Mouse (Mus musculus): ENCODE results near the gene Hs2st1. TPM values are rescaled to one million over a fixed set of nuclear protein-coding genes. Genes with fewer than 3 reads are reported as not detected.
A peak's percentile ranks its signal among the peaks of the same experiment; 100 is the strongest.

The Hs2st1 gene
- total RNA-seq, 2 experiments from 2014 or later, result 7.5 to 13.2 TPM

DNA sequence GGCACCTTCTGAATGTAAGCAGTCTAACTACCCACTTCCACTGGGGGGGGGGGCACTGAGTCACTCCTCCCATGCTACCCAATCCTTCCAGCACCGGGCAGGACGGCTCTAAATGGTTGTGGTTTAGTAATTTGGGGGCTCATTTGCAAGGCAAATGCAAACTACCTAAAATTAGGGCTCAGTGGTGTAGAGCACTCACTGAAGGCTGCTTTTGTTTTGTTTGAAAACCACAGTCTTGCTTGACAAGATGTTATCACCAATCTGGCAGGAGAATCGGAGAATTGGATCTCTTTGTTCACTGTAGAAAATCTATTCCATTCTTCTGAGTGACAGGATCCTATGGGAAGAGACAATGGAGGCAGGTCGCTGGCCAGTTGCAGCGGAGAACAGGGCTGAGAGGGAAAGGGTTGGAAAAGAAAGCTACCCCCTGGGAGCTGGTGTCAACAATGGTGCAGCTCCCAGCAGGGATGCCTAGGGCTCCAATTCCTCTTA is 158.9 kb downstream of the Hs2st1 start:
- no peak for ATAC-seq (replicated peaks; ENCODE audit: low FRiP score, poor library complexity, severe bottlenecking)

DNA sequence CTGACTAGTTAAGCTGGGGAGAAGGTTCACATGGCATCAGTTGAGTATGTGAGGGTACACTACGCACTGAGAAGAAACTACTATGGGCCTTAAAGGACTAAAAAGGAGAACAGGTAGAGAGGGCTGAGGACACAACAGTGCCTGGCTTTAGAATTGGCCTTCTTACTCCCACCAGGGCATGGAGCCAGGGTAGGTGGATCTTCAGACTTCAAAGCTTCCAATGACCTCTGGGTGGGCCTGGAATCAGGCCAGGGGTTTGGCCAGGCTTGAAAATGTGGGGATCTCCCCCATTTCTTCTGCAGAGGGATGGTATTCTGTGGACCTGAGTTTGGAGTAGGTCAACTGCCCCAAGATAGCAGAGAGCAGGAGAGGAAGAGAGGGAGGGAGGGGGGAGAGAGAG is 161.0 kb downstream of the Hs2st1 start:
- no peak for ATAC-seq (replicated peaks; ENCODE audit: low FRiP score, poor library complexity, severe bottlenecking)

DNA sequence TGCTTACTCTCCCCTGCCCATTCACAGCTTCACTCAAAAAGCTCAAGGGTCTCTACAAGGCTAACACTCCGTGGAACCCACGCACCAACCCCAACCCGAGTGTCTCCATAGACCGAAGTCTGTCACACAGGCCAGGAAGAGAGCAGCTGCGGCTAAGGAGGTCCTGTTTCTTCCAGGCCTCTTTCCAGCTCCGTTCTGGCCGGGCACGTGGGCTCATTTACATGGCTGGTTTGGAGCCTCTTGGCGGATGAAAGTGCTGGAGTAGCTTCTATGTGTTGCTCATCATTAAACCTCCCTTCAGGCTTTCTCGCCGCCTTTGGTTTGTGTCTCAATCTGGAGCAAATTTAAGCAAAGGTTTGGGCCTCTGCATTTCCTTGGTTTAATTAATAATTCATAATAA is 164.7 kb downstream of the Hs2st1 start:
- ATAC-seq (replicated peaks; ENCODE audit: low FRiP score, poor library complexity, severe bottlenecking), result no peak

DNA sequence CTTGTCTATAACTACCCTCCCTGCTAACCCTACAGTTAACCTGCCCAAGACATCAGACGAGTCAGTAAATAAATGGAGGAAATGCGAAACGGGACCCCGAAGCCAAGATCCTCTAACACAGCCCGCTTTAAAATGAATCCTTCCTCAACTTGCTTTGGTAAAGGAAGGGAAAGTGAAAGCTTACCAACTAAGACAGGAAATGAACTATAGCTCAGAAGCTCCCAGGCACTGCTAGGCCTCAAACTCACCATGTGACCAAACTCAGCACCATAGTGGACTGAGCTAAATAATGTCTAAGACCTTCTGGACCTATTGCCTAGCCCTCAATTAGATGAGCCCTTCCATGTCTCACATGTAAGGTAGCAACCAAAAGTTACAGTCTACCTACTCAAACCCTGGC is 168.7 kb downstream of the Hs2st1 start:
- ATAC-seq (replicated peaks; ENCODE audit: low FRiP score, poor library complexity, severe bottlenecking), result no peak

DNA sequence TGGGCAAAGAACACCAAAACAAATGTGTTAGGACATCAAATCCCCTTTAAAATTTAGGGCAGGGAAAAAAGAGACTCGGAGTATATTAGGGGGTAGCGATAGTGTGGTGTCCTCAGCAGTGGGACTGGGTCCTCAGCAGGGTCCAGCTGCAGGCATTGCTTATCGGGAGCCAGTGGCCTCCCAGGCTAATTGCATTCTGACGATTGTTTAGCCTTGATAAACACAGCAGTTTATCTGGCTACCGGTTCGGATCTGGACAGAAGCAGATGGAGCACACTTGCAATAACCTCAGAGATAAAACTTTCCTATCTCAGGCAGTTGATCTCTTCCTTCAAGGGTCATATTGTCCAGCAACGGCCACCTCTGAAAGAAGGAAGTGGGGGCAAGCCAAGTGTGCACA is 169.1 kb downstream of the Hs2st1 start:
- no peak for ATAC-seq (replicated peaks; ENCODE audit: low FRiP score, poor library complexity, severe bottlenecking)

DNA sequence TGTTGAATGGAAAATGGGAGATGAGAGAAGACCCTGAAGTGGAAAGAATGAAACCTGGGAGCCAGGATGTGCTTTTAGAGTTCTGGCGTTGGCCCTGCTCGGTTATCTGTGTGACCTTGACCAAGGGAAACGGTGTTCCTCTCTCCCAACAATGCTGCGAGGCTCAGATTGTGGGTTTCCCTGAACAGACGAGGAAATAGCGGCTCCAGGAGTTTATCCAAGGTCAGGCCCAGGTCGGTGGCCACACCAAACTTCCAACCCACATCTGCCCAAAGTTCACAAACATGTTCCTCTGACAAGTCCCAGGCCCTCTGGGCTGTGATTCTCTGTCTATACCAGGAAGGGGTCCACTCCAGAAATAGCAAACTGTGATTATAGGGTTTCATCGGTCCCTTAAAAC is 169.6 kb downstream of the Hs2st1 start:
- no peak for ATAC-seq (replicated peaks; ENCODE audit: low FRiP score, poor library complexity, severe bottlenecking)

DNA sequence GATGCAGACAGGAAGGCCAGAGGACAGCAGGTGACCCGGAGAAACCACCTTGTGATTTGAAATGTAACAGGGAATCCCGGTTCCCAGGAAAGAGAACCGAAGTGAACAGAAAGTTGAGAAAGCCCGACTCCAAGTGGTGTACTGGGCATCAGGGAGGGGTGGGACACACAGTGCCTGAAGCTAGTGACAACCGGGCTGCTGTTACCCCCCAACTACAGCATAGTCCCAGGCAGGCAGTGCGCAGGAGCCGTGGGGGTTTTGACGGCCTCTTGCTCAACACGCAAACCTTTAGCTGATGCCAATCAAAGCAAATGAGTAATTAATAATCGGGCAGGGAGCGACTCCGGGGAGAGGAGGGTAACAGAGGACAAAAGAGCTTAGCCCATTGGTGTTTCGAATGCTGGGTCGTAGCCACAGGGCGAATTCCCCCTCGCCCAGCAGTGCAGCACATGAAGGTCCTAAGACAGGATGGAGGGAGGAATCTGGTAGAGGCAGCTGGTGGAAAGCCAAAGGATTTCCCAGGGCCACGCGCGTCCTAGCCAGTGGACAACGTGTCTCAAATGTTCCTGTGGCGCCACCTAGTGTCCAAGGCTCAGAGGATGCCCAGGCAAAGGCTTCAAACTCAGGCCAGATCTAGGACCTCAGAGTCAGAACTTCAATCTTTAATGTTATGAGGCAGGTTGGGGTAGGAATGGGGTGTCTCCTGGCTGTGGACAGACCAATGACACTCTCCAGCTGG is 170.5 kb downstream of the Hs2st1 start:
- 0 out of 2 replicates have a peak, but pooled peaks have one; percentile 41 for ATAC-seq (replicated peaks; ENCODE audit: low FRiP score, poor library complexity, severe bottlenecking)

DNA sequence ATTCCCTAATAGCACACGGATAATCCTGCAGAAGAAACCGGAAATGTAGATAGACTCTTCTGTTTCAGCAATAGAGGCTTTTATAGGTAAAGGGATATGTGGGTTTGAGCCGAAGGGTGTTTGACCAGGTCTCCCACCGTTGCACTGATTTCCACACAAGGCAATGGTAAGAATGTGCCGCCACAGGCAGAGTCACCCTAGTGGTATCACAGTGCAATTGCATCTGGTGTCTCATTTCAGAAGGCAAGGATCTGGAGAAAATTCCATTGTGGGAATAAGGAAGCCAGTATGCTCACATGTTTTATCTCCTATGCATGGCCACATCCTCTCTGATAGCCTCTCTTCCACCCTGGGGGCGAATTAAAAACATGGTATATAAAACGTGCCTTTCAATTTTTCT is 171.8 kb downstream of the Hs2st1 start:
- ATAC-seq (replicated peaks; ENCODE audit: low FRiP score, poor library complexity, severe bottlenecking), result no peak

DNA sequence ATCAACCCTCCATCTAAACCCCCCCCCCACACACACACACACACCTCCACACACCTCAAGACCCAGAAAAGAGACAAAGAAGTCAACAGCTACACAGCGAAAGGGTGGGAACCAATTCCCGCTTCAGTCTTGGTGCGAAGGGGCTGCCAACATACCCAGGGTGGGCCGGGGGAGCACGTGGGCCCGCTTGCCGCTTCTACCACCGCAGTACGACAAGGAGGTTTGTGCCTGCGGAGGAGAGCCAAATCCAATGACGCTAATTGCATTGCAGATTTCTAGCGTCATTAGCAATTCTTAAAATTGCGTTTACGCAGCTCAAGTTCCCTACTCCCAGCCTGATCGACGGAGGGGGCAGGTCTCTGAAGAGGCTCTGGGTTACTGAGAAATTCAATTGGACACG is 173.5 kb downstream of the Hs2st1 start:
- ATAC-seq (replicated peaks; ENCODE audit: low FRiP score, poor library complexity, severe bottlenecking), result no peak

DNA sequence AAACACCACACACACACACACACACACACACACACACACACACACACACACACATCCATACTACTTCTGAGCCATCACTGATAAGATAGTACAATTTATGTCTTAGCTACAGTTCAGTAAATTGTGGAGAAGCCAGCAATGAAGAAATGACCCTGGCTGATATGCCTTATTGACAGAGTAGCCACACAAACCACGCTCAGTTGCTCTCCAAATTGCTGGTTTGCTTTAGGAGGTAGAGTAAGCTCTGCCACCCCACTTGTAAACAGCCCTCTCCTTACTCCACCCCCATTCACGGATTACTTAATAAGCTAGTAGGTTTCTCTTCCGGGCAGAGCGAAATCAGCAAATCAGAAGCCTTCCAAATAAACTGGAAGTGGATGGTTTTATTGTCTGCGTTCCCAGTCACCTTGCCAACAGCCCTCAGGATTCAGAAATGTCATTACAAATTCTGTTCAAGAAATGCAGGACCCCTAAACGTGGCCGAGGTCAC is 175.5 kb downstream of the Hs2st1 start:
- no peak for ATAC-seq (replicated peaks; ENCODE audit: low FRiP score, poor library complexity, severe bottlenecking)

DNA sequence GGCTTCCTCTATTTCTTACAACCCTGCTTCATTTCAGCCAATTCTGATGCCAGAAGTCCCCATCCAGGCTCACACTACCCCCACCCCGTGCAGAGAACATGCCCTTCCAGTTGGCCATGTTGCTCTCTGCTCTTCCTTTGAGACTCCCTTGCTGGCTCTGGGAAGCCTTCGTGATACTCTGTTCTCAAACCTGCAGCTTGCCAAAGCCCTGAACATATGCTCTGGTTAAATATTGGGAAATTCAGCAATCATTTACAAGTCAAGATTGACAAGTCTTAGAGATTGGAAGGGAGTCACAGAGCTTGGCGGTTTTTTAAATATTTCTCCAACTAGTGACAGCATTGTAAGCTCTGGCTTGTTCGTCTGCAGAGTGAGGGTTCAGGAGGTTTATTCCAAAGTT is 183.5 kb downstream of the Hs2st1 start:
- ATAC-seq (replicated peaks; ENCODE audit: low FRiP score, poor library complexity, severe bottlenecking), result no peak

DNA sequence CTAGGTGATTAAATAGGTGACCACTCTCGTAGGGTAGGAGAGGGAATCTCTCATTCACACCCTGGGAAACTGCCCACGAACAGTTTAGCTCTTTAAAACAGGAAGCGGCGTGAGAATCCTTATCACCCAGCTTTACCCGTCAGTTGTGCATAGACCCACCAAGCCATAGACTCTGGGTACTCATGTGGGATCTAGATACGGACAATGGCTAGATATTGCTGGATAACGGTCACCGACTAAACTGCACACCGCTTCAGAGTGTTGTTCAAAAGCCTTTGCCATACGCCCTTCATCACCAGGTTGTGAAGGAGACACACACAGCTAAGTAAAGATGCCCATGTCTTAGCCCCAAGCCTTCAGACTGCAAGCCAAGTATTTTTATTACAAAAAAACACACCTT is 185.3 kb downstream of the Hs2st1 start:
- ATAC-seq (replicated peaks; ENCODE audit: low FRiP score, poor library complexity, severe bottlenecking), result no peak

DNA sequence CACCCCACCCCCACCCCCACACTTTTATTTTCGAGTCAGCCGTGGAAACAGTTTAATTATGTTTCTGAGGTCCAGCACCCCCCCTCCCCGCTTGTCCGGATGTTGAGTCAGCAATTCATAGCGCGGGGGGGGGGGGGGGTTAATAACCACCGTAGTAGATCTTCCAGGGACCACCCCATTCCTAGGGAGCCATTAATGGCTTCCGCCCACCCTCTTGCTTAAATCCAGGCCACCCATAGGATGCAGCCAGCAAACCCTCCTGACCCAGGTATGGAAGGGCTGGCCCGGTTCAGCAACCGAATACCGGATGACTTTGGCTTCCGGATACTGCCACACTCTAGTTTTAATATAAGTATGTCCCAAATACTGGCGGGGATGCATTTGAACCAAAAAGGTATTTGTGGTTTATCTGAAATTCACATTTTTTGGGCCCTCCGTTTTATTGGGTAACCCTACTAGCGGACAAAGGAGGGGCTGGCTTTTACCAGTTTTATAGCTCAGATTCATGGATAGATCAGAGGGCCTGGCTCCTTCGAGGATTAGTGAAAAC is 188.5 kb downstream of the Hs2st1 start:
- ATAC-seq (replicated peaks; ENCODE audit: low FRiP score, poor library complexity, severe bottlenecking), result no peak

DNA sequence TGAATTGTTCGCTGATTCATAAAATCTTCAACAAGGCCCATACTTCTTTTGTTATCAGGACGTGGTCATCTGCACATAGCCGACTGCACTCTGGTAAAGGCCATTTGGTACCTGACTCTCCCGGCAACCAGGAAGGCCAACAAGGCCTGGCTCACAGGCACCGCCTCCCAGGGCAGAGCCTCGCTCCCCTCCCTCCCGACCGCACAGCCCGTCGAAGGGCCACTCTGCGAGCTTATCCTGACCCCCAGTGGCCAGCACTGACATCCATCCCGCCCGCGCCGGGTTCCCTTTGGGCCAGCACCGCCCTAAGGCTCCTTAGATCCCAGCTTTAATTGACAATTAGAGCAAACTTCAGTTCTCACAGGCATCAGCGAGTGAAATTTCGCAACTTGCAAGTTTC is 189.1 kb downstream of the Hs2st1 start:
- ATAC-seq (replicated peaks; ENCODE audit: low FRiP score, poor library complexity, severe bottlenecking), result peak; percentile 73

DNA sequence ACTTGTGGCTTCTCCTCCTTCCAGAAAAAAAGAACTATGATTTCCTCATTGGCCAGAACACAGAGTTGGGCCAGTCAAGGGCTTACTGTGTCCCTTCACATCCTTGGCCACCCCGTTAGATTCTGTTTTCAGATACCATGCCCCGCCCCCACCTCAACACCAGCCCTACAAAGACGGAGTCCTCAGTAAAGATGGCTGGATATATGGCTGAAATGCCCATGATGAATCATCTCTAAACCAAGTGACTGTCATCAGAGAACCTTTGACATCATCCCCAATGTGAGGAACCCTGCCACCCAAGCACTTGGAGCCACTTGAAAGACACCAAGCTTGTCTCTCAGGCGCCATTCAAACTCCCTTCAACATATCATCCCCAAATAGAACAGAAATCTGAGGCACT is 190.2 kb downstream of the Hs2st1 start:
- no peak for ATAC-seq (replicated peaks; ENCODE audit: low FRiP score, poor library complexity, severe bottlenecking)

Other genes starting within 250 kb of the Hs2st1 start
- 253 and 262 TPM in 2 replicates for gene Selenof, start 123 bp upstream of the Hs2st1 start, total RNA-seq (2015; ENCODE audit: low replicate concordance)
- gene Selenof, start 123 bp upstream of the Hs2st1 start, total RNA-seq (2017; ENCODE audit: low replicate concordance), result 206 and 298 TPM in 2 replicates
- gene Sh3glb1, start 150.2 kb upstream of the Hs2st1 start, total RNA-seq (2015; ENCODE audit: low replicate concordance), result 181 and 202 TPM in 2 replicates
- gene Sh3glb1, start 150.2 kb upstream of the Hs2st1 start, total RNA-seq (2017; ENCODE audit: low replicate concordance), result 166 and 182 TPM in 2 replicates
- gene Clca3a1, start 190.8 kb upstream of the Hs2st1 start, total RNA-seq (2015; ENCODE audit: low replicate concordance), result 9.2 and 20.5 TPM in 2 replicates
- 12.5 and 17.9 TPM in 2 replicates for gene Clca3a1, start 190.8 kb upstream of the Hs2st1 start, total RNA-seq (2017; ENCODE audit: low replicate concordance)
- not detected in 2 replicates for gene Clca3a2, start 249.3 kb upstream of the Hs2st1 start, total RNA-seq (2015; ENCODE audit: low replicate concordance)
- gene Clca3a2, start 249.3 kb upstream of the Hs2st1 start, total RNA-seq (2017; ENCODE audit: low replicate concordance), result not detected in 2 replicates

Measured in erythroid progenitor cell, adult 5-6 weeks (primary cell).